Mouse (Mus musculus): ENCODE measurements around the gene Ccdc82.
A peak's percentile ranks its signal among the peaks of the same experiment; 100 is the strongest.

Gene Ccdc82

GRCm38 (mm10) chr9:13246815-13247638, at the start of gene Ccdc82:
TSS of gene Ccdc82 (plus strand) at chr9:13246955.
- peak; percentile 94 to 95 for DNase-seq

- no peak for DNase-seq
Observed at GRCm38 (mm10) chr9:13200079-13200478, 46.7 kb upstream of the Ccdc82 start.

GRCm38 (mm10) chr9:13203109-13203508, 43.6 kb upstream of the Ccdc82 start:
- no peak for DNase-seq

GRCm38 (mm10) chr9:13203681-13204080, 43.1 kb upstream of the Ccdc82 start:
- DNase-seq, result no peak

GRCm38 (mm10) chr9:13206369-13206768, 40.4 kb upstream of the Ccdc82 start:
- DNase-seq, result no peak

- no peak for DNase-seq
Observed at GRCm38 (mm10) chr9:13225872-13226271, 20.9 kb upstream of the Ccdc82 start.

GRCm38 (mm10) chr9:13230553-13230952, 16.2 kb upstream of the Ccdc82 start:
- no peak for DNase-seq

- no peak for DNase-seq
Observed at GRCm38 (mm10) chr9:13231545-13232216, 15.1 kb upstream of the Ccdc82 start.

- DNase-seq, result no peak
Observed at GRCm38 (mm10) chr9:13242321-13242720, 4.4 kb upstream of the Ccdc82 start.

- peak; percentile 34 to 49 for DNase-seq
Observed at GRCm38 (mm10) chr9:13245481-13245880, 1.3 kb upstream of the Ccdc82 start, which contains the start of gene Jrkl. TSS of gene Jrkl (minus strand) at chr9:13245829.

- no peak for DNase-seq
Observed at GRCm38 (mm10) chr9:13248104-13248503, 1.3 kb downstream of the Ccdc82 start.

- no peak for DNase-seq
Observed at GRCm38 (mm10) chr9:13251251-13251650, 4.5 kb downstream of the Ccdc82 start.

GRCm38 (mm10) chr9:13256726-13257125, 10.0 kb downstream of the Ccdc82 start:
- no peak for DNase-seq

- DNase-seq, result no peak
Observed at GRCm38 (mm10) chr9:13258173-13258572, 11.4 kb downstream of the Ccdc82 start.

- DNase-seq, result no peak
Observed at GRCm38 (mm10) chr9:13260980-13261379, 14.2 kb downstream of the Ccdc82 start.

- no peak for DNase-seq
Observed at GRCm38 (mm10) chr9:13273219-13273618, 26.5 kb downstream of the Ccdc82 start.

GRCm38 (mm10) chr9:13287482-13287881, 40.7 kb downstream of the Ccdc82 start:
- no peak for DNase-seq

GRCm38 (mm10) chr9:13296274-13297121, 49.7 kb downstream of the Ccdc82 start:
- peak; percentile 85 to 90 for DNase-seq

- peak in 1 of 2 experiments; percentile 11 for DNase-seq
Observed at GRCm38 (mm10) chr9:13297122-13297667, 50.4 kb downstream of the Ccdc82 start.

GRCm38 (mm10) chr9:13297668-13298512, 51.1 kb downstream of the Ccdc82 start, which contains the start of gene Maml2:
TSS of gene Maml2 (plus strand) at chr9:13297957.
- DNase-seq, result peak; percentile 84 to 87

- no peak for DNase-seq
Observed at GRCm38 (mm10) chr9:13298513-13298878, 51.7 kb downstream of the Ccdc82 start.

GRCm38 (mm10) chr9:13299190-13299589, 52.4 kb downstream of the Ccdc82 start:
- DNase-seq, result no peak
